Mouse (Mus musculus): ENCODE data around the gene Dtx2.

GRCm38 (mm10) chr5:136076284-136076683, 81.7 kb downstream of the Dtx2 start:
- TF ChIP-seq USF1 (IDR thresholded peaks at IDR 0.05; ENCODE audit: low read depth, low read length): no peak
- TF ChIP-seq UBTF (IDR thresholded peaks at IDR 0.05; ENCODE audit: low read depth, low read length): no peak
- no peak for TF ChIP-seq TCF12 (IDR thresholded peaks at IDR 0.05; ENCODE audit: low read depth, low read length)
- no peak for TF ChIP-seq MAZ (IDR thresholded peaks at IDR 0.05; ENCODE audit: low read depth, low read length)
- no peak for TF ChIP-seq CHD2 (IDR thresholded peaks at IDR 0.05; ENCODE audit: low read length)
- no peak for TF ChIP-seq MYC (IDR thresholded peaks at IDR 0.05; ENCODE audit: low read depth, low read length)
- no peak for TF ChIP-seq SIN3A (IDR thresholded peaks at IDR 0.05; ENCODE audit: low read length)
- no peak for TF ChIP-seq ZNF384 (IDR thresholded peaks at IDR 0.05; ENCODE audit: low read depth, low read length)
- TF ChIP-seq CTCF (conservative IDR thresholded peaks at IDR 0.05 in 1 of 2, IDR thresholded peaks at IDR 0.05 in 1 of 2; ENCODE audit: low read depth in 2 of 2, low read length in 2 of 2): no peak
- TF ChIP-seq MAX (IDR thresholded peaks at IDR 0.05; ENCODE audit: low read length): no peak
- TF ChIP-seq CHD1 (IDR thresholded peaks at IDR 0.05; ENCODE audit: low read depth, low read length): no peak
- TF ChIP-seq RAD21 (IDR thresholded peaks at IDR 0.05; ENCODE audit: low read depth, low read length): no peak

All from CH12.LX (cell line).